Mouse (Mus musculus): ENCODE measurements around the gene Dgki.

DNA sequence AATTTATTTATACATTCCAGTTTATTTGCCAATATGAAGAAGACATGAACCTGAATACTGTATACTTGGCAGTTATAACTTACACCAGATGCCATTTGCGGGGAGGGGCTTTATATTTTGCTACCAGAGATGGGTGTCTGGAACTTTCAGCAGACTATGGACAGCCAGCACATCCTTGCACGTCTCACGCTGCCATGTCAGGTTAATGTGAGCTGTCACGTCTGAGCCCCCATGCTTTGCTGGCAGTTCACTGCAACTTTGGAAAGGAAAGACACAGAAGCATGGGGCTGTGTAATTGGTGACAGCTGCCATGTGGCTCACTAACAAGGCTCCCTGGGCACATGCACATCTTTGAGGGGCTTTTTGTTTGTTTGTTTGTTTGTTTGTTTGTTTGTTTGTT is 368.5 kb downstream of the Dgki start:
- TF ChIP-seq CTCF (IDR thresholded peaks at IDR 0.05; ENCODE audit: insufficient read depth, low read depth, low read length) (no peak), POLR2A (IDR thresholded peaks at IDR 0.05; ENCODE audit: insufficient read depth, low read depth, low read length) (no peak)
